Mouse (Mus musculus) induced T-regulatory cell, adult 2 months (primary cell): Measurements from ENCODE around the gene Mcl1.
A peak's percentile ranks its signal among the peaks of the same experiment; 100 is the strongest.

Experiments
- DNase-seq: peaks from one replicate; pipeline ENCODE4 v3.0.0-alpha.2; 2012; ENCODE audit warnings: low read depth

Gene Mcl1

GRCm38 (mm10) chr3:95685701-95686100 lies 27.1 kb downstream of the Mcl1 start:
- DNase-seq: no peak

GRCm38 (mm10) chr3:95686492-95687167 lies 28.0 kb downstream of the Mcl1 start:
- peak; percentile 11 for DNase-seq

- DNase-seq: peak; percentile 34
Observed at GRCm38 (mm10) chr3:95687168-95687523, 28.6 kb downstream of the Mcl1 start.

- DNase-seq: peak; percentile 69
Observed at GRCm38 (mm10) chr3:95687524-95688421, 29.2 kb downstream of the Mcl1 start, which contains the start of gene Adamtsl4. TSS of gene Adamtsl4 (minus strand) at chr3:95687917.

- peak; percentile 28 for DNase-seq
Observed at GRCm38 (mm10) chr3:95689171-95689915, 30.8 kb downstream of the Mcl1 start.

- DNase-seq: peak; percentile 12
Observed at GRCm38 (mm10) chr3:95689940-95690339, 31.4 kb downstream of the Mcl1 start.

GRCm38 (mm10) chr3:95690552-95690951 lies 32.0 kb downstream of the Mcl1 start:
- peak; percentile 37 for DNase-seq

GRCm38 (mm10) chr3:95692677-95693076 lies 34.1 kb downstream of the Mcl1 start:
- DNase-seq: no peak

GRCm38 (mm10) chr3:95693821-95694807 lies 35.5 kb downstream of the Mcl1 start:
- peak; percentile 23 for DNase-seq

GRCm38 (mm10) chr3:95694808-95695703 lies 36.5 kb downstream of the Mcl1 start:
- no peak for DNase-seq

GRCm38 (mm10) chr3:95695796-95696195 lies 37.2 kb downstream of the Mcl1 start:
- DNase-seq: no peak

GRCm38 (mm10) chr3:95696360-95696759 lies 37.8 kb downstream of the Mcl1 start:
- DNase-seq: no peak

GRCm38 (mm10) chr3:95698286-95698685 lies 39.7 kb downstream of the Mcl1 start:
- DNase-seq: no peak

GRCm38 (mm10) chr3:95700233-95700681 lies 41.7 kb downstream of the Mcl1 start:
- no peak for DNase-seq

- no peak for DNase-seq
Observed at GRCm38 (mm10) chr3:95701085-95701484, 42.5 kb downstream of the Mcl1 start.

GRCm38 (mm10) chr3:95701877-95702540 lies 43.4 kb downstream of the Mcl1 start:
- no peak for DNase-seq

- DNase-seq: no peak
Observed at GRCm38 (mm10) chr3:95703276-95703675, 44.7 kb downstream of the Mcl1 start.

- no peak for DNase-seq
Observed at GRCm38 (mm10) chr3:95704612-95705011, 46.0 kb downstream of the Mcl1 start.

GRCm38 (mm10) chr3:95706273-95706672 lies 47.7 kb downstream of the Mcl1 start:
- DNase-seq: peak; percentile 29

GRCm38 (mm10) chr3:95707497-95707896 lies 48.9 kb downstream of the Mcl1 start:
- peak; percentile 76 for DNase-seq
